ENCODE assay signal across 9 mouse cellular contexts in genomic region chrX:153719602-153720001, GRCm38 (mm10). TPM values are rescaled to one million over a fixed set of nuclear protein-coding genes. Genes with fewer than 3 reads are reported as not detected.
DNase-seq lines count a peak whose midpoint lies in the region; ATAC-seq and TF ChIP-seq lines count a peak whose summit lies in the region.
"Had no signal": no experiment of that assay in that cellular context is flagged by ENCODE, and none has a peak within 500 bp of the region (broad histone marks: within the 10 kb centered on the region; RNA-seq: fewer than 3 reads in every experiment).

No protein-coding gene starts in this region.

- 38% methylated on average over 4 of the region's 4 CpGs for WGBS in midbrain, postnatal 0 days
- 37% methylated on average over 4 of the region's 4 CpGs for WGBS in midbrain, embryonic 11.5 days
- WGBS in intestine, embryonic 16.5 days: 38% methylated on average over 4 of the region's 4 CpGs

- H3K27me3 ChIP-seq in midbrain, postnatal 0 days (ENCODE audit: insufficient read depth, low read length): no peaks in the 10 kb centered on the region
- H3K27me3 ChIP-seq in midbrain, embryonic 11.5 days (ENCODE audit: control insufficient read depth, insufficient read depth, low read length): no peaks in the 10 kb centered on the region
- no peaks in the 10 kb centered on the region for H3K27me3 ChIP-seq in splenic B cell, adult 2 months (ENCODE audit: control insufficient read depth, insufficient read depth, low read length, poor library complexity, severe bottlenecking)
- no peaks in the 10 kb centered on the region for H3K27me3 ChIP-seq in intestine, embryonic 16.5 days (replicated peaks; ENCODE audit: control insufficient read depth, insufficient read depth, low read length)

- no peak overlapping the region for H3K4me3 ChIP-seq in midbrain, postnatal 0 days (ENCODE audit: low read depth, low read length)
- no peak overlapping the region for H3K4me3 ChIP-seq in midbrain, embryonic 11.5 days (ENCODE audit: low read depth, low read length)
- no peak overlapping the region for H3K4me3 ChIP-seq in intestine, embryonic 16.5 days (ENCODE audit: low read length)

- ATAC-seq in midbrain, postnatal 0 days (ENCODE audit: low FRiP score): no peak
- ATAC-seq in midbrain, embryonic 11.5 days (ENCODE audit: low FRiP score): no peak
- ATAC-seq in intestine, embryonic 16.5 days: no peak

- no peak overlapping the region for H3K27ac ChIP-seq in midbrain, postnatal 0 days (ENCODE audit: low read depth, low read length)
- H3K27ac ChIP-seq in midbrain, embryonic 11.5 days (ENCODE audit: low read depth, low read length): no peak overlapping the region
- no peak overlapping the region for H3K27ac ChIP-seq in intestine, embryonic 16.5 days (ENCODE audit: low read length)

- H3K9ac ChIP-seq in midbrain, postnatal 0 days (replicated peaks; ENCODE audit: low read length, poor library complexity, severe bottlenecking): no peak overlapping the region
- no peak overlapping the region for H3K9ac ChIP-seq in midbrain, embryonic 11.5 days (ENCODE audit: low read length)
- H3K9ac ChIP-seq in intestine, embryonic 16.5 days (ENCODE audit: low read depth, low read length): no peak overlapping the region

- no peak overlapping the region for H3K4me2 ChIP-seq in midbrain, postnatal 0 days (ENCODE audit: low read depth, low read length, poor library complexity, severe bottlenecking)
- no peak overlapping the region for H3K4me2 ChIP-seq in midbrain, embryonic 11.5 days
- H3K4me2 ChIP-seq in intestine, embryonic 16.5 days (ENCODE audit: low read depth, low read length): no peak overlapping the region

- H3K4me1 ChIP-seq in midbrain, postnatal 0 days (ENCODE audit: insufficient read depth, low read length): no peaks in the 10 kb centered on the region
- H3K4me1 ChIP-seq in midbrain, embryonic 11.5 days (ENCODE audit: control insufficient read depth, insufficient read depth, low read length): no peaks in the 10 kb centered on the region
- H3K4me1 ChIP-seq in intestine, embryonic 16.5 days (ENCODE audit: control insufficient read depth, insufficient read depth, low read length): no peaks in the 10 kb centered on the region

- no peaks in the 10 kb centered on the region for H3K36me3 ChIP-seq in midbrain, postnatal 0 days (ENCODE audit: insufficient read depth, low read length)
- H3K36me3 ChIP-seq in midbrain, embryonic 11.5 days (ENCODE audit: control insufficient read depth, insufficient read depth, low read length): no peaks in the 10 kb centered on the region
- H3K36me3 ChIP-seq in splenic B cell, adult 2 months (ENCODE audit: control insufficient read depth, insufficient read depth, low read length, poor library complexity, severe bottlenecking): no peaks in the 10 kb centered on the region
- no peaks in the 10 kb centered on the region for H3K36me3 ChIP-seq in intestine, embryonic 16.5 days (ENCODE audit: control insufficient read depth, insufficient read depth, low read length)

- no peaks in the 10 kb centered on the region for H3K9me3 ChIP-seq in midbrain, postnatal 0 days (ENCODE audit: low read length)
- H3K9me3 ChIP-seq in midbrain, embryonic 11.5 days (ENCODE audit: control insufficient read depth, low read length): no peaks in the 10 kb centered on the region
- no peaks in the 10 kb centered on the region for H3K9me3 ChIP-seq in intestine, embryonic 16.5 days (ENCODE audit: control insufficient read depth, low read length)

- DNase-seq in heart, postnatal 14 days: peak; percentile 16 to 20
- no peak for DNase-seq in heart, postnatal 25 days (ENCODE audit: low spot score)
- DNase-seq in midbrain, postnatal 0 days (ENCODE audit: low spot score): peak; percentile 47
- DNase-seq in midbrain, embryonic 11.5 days (ENCODE audit: low spot score, missing footprints): no peak
- peak; percentile 41 for DNase-seq in brain, adult 2 months (ENCODE audit: low read depth, low spot score)
- DNase-seq in splenic B cell, adult 2 months (ENCODE audit: low read depth, low spot score): peak; percentile 35
- DNase-seq in urinary bladder, postnatal 25 days (ENCODE audit: low spot score): no peak
- DNase-seq: layer of hippocampus, adult 9-11 months had no signal

- TF ChIP-seq CTCF in midbrain, postnatal 0 days (IDR thresholded peaks at IDR 0.05): peak; percentile 64

- intact Hi-C loops in heart, postnatal 14 days (cut with DNase I): loop anchor here (5.0 to 10.0 kb wide), 2 partner anchors 215 to 332 kb away; no protein-coding TSS in a partner anchor
- intact Hi-C loops in heart, postnatal 25 days (cut with DNase I): loop anchor here (5.0 kb wide), 2 partner anchors 222 to 332 kb away; partner anchors contain the start of gene Ubqln2

RNA-seq across cellular contexts. Expression of gene Nbdy, which starts 3.8 kb away (rescaled TPM):
- total RNA-seq in heart, postnatal 14 days (2021): 10 to 100 TPM; 24.5 to 24.7 TPM
- 10 to 100 TPM; 17.6 to 21.4 TPM for total RNA-seq in heart, postnatal 25 days (2021)
- total RNA-seq in midbrain, postnatal 0 days (2014; rRNA removed): 73.0 and 89.6 TPM in 2 replicates
- polyA plus RNA-seq in midbrain, postnatal 0 days (2015; fragmentation: Nextera tagmentation; extraction: Ambion mirVana): 201 TPM in 2 replicates
- polyA plus RNA-seq in midbrain, embryonic 11.5 days (2014; fragmentation: Nextera tagmentation; extraction: Ambion mirVana): 66.4 and 75.2 TPM in 2 replicates
- 73.8 and 77.3 TPM in 2 replicates for polyA plus RNA-seq in intestine, embryonic 16.5 days (2015; fragmentation: Nextera tagmentation; extraction: Ambion mirVana)

RNA-seq across cellular contexts. Expression of gene Kctd12b, which starts 23.4 kb away (rescaled TPM):
- total RNA-seq in heart, postnatal 14 days (2021): 10 to 100 TPM; 16.0 to 17.2 TPM
- 10 to 100 TPM; 10.8 to 10.9 TPM for total RNA-seq in heart, postnatal 25 days (2021)
- 5.8 and 6.3 TPM in 2 replicates for total RNA-seq in midbrain, postnatal 0 days (2014; rRNA removed)
- 2.7 and 3.6 TPM in 2 replicates for polyA plus RNA-seq in midbrain, postnatal 0 days (2015; fragmentation: Nextera tagmentation; extraction: Ambion mirVana)
- 4.5 and 5.3 TPM in 2 replicates for polyA plus RNA-seq in midbrain, embryonic 11.5 days (2014; fragmentation: Nextera tagmentation; extraction: Ambion mirVana)
- polyA plus RNA-seq in intestine, embryonic 16.5 days (2015; fragmentation: Nextera tagmentation; extraction: Ambion mirVana): 4.3 TPM in 2 replicates

Comparison
In these comparisons a context has a peak if more than half of its experiments do, and no peak if none do; other contexts are left out.
1. DNase-seq: peak in heart, postnatal 14 days (2 of 2), midbrain, postnatal 0 days (single experiment), brain, adult 2 months (single experiment) and splenic B cell, adult 2 months (single experiment); none in heart, postnatal 25 days (single experiment), midbrain, embryonic 11.5 days (single experiment) and urinary bladder, postnatal 25 days (single experiment).